Mouse (Mus musculus) stomach, postnatal 0 days (tissue): ENCODE measurements around the gene Hoxa13. TPM values are rescaled to one million over a fixed set of nuclear protein-coding genes. Genes with fewer than 3 reads are reported as not detected.

Source experiments
- ATAC-seq: fragments of 200-750 bp; cut with Nextera tagmentation; 2 replicates; pipeline ENCODE4 v1.8.0; 2017; ENCODE audit not compliant: low FRiP score, low TSS enrichment
- DNase-seq: peaks from one replicate; pipeline ENCODE4 v3.0.0-alpha.2; 2016; ENCODE audit warnings: low spot score
- H3K27ac ChIP-seq: fragments of 300-500 bp; sonication (generic); replicated peaks from 2 replicates; pipeline ENCODE4 v1.5.1; 2014; ENCODE audit warnings: mild to moderate bottlenecking, control low read depth
- H3K27me3 ChIP-seq: fragments of 300-500 bp; sonication (generic); 2 replicates; pipeline ENCODE4 v1.6.1; 2014; ENCODE audit warnings: low read length; ENCODE audit not compliant: control insufficient read depth, insufficient read depth
- H3K36me3 ChIP-seq: fragments of 300-500 bp; sonication (generic); 2 replicates; pipeline ENCODE4 v1.6.1; 2014; ENCODE audit warnings: low read length, mixed read lengths; ENCODE audit not compliant: control insufficient read depth, insufficient read depth
- H3K4me1 ChIP-seq: fragments of 300-500 bp; sonication (generic); replicated peaks from 2 replicates; pipeline ENCODE4 v1.6.1; 2014; ENCODE audit warnings: antibody characterized with exemption; ENCODE audit not compliant: control insufficient read depth, insufficient read depth
- H3K4me2 ChIP-seq: fragments of 300-500 bp; sonication (generic); replicated peaks from 2 replicates; pipeline ENCODE4 v1.6.1; 2014; ENCODE audit warnings: low read depth, mild to moderate bottlenecking, control low read depth, moderate library complexity
- H3K4me3 ChIP-seq: fragments of 300-500 bp; sonication (generic); 2 replicates; pipeline ENCODE4 v1.5.1; 2014; ENCODE audit warnings: low read depth, low read length, control low read depth
- H3K9ac ChIP-seq: fragments of 300-500 bp; sonication (generic); 2 replicates; pipeline ENCODE4 v1.6.1; 2014; ENCODE audit warnings: mild to moderate bottlenecking, low read length, control low read depth, mixed read lengths
- H3K9me3 ChIP-seq: fragments of 300-500 bp; sonication (generic); 2 replicates; pipeline ENCODE4 v1.6.1; 2016; ENCODE audit warnings: low read length; ENCODE audit not compliant: control insufficient read depth
- CTCF ChIP-seq: IDR thresholded peaks from 2 replicates; pipeline ENCODE4 v1.5.1; 2016; ENCODE audit warnings: antibody characterized with exemption, low read depth, mild to moderate bottlenecking, moderate library complexity
- EP300 ChIP-seq: optimal IDR thresholded peaks from 2 replicates; pipeline ENCODE3; 2016; ENCODE audit warnings: antibody characterized with exemption
- WGBS: fragments of 180-500 bp; shearing (Covaris S2); extraction: QIAGEN DNeasy Blood & Tissue Kit; methylation state at CpG from one replicate; pipeline ENCODE4 v1.1.7; 2014; 5-methylcytosine and 5-hydroxymethylcytosine counted together
- polyA plus RNA-seq: library from polyadenylated mRNA; unstranded; fragments of >200 nt; fragmentation: Nextera tagmentation; extraction: Ambion mirVana; gene quantifications from 2 replicates; pipeline ENCODE4 v1.2.1, GENCODE M21; 2015

Gene Hoxa13
- polyA plus RNA-seq, 1 experiment from 2014 or later: not detected

GRCm38 (mm10) chr6:52215771-52216535, 44.7 kb downstream of the Hoxa13 start:
- ATAC-seq (no peak), DNase-seq (no peak)
- Histone ChIP-seq H3K9ac (no peak overlapping the region), H3K4me1 (no peaks in the 10 kb centered on the region), H3K27me3 (peaks cover 28% of the 10 kb centered on the region; the same call in 1 of the 2 replicates), H3K36me3 (no peaks in the 10 kb centered on the region), H3K9me3 (no peaks in the 10 kb centered on the region), H3K4me2 (peak overlapping the region; percentile 53), H3K4me3 (peak overlapping the region; percentile 43), H3K27ac (no peak overlapping the region)
- no peak for TF ChIP-seq CTCF
- TF ChIP-seq EP300: no peak
- WGBS: 4% methylated on average over 30 of the region's 30 CpGs

- 32% methylated on average over 3 of the region's 3 CpGs for WGBS
- Histone ChIP-seq H3K27ac (no peak overlapping the region), H3K4me3 (peak overlapping the region; percentile 1; the same call in 1 of the 2 replicates), H3K4me1 (no peaks in the 10 kb centered on the region), H3K27me3 (peaks cover 23% of the 10 kb centered on the region; the same call in 1 of the 2 replicates), H3K4me2 (peak overlapping the region; percentile 53; the same call in 1 of the 2 replicates), H3K9me3 (no peaks in the 10 kb centered on the region), H3K36me3 (no peaks in the 10 kb centered on the region), H3K9ac (no peak overlapping the region)
- DNase-seq (no peak), ATAC-seq (no peak)
- TF ChIP-seq EP300 (no peak), CTCF (no peak)
These were observed 45.6 kb downstream of the Hoxa13 start for GRCm38 (mm10) chr6:52215070-52215469.

GRCm38 (mm10) chr6:52214271-52214670, 46.4 kb downstream of the Hoxa13 start:
- no peak for ATAC-seq
- no peak for DNase-seq
- Histone ChIP-seq H3K4me2 (no peak overlapping the region; the same call in 1 of the 2 replicates), H3K9ac (no peak overlapping the region), H3K27me3 (peaks cover 20% of the 10 kb centered on the region; the same call in 1 of the 2 replicates), H3K36me3 (no peaks in the 10 kb centered on the region), H3K27ac (no peak overlapping the region), H3K4me1 (no peaks in the 10 kb centered on the region), H3K9me3 (no peaks in the 10 kb centered on the region), H3K4me3 (no peak overlapping the region)
- 20% methylated on average over 5 of the region's 5 CpGs for WGBS
- TF ChIP-seq EP300 (no peak), CTCF (no peak)

GRCm38 (mm10) chr6:52213119-52213986, 47.3 kb downstream of the Hoxa13 start, which contains the start of the genes Hoxa3 and Gm28308:
Gene Hoxa3, minus strand, starts transcription at chr6:52213336.
Gene Gm28308, minus strand, starts transcription at chr6:52213339.
- H3K9me3 ChIP-seq: no peaks in the 10 kb centered on the region
- TF ChIP-seq EP300 (no peak), CTCF (no peak)
- peak within 1 kb of the TSS; percentile 55 for H3K4me3 ChIP-seq

GRCm38 (mm10) chr6:52212556-52213118, 48.0 kb downstream of the Hoxa13 start:
- Histone ChIP-seq H3K27me3 (peaks cover 23% of the 10 kb centered on the region; the same call in 1 of the 2 replicates), H3K4me1 (no peaks in the 10 kb centered on the region), H3K4me3 (peak overlapping the region; percentile 55), H3K9me3 (no peaks in the 10 kb centered on the region), H3K9ac (peak overlapping the region; percentile 69), H3K27ac (peak overlapping the region; percentile 89), H3K36me3 (no peaks in the 10 kb centered on the region), H3K4me2 (peak overlapping the region; percentile 47)
- TF ChIP-seq CTCF (no peak), EP300 (no peak)
- DNase-seq: no peak
- no peak for ATAC-seq
- 13% methylated on average over 21 of the region's 22 CpGs for WGBS

More at GRCm38 (mm10) chr6:52213119-52213986, 47.3 kb downstream of the Hoxa13 start, which contains the start of the genes Hoxa3 and Gm28308:
- ATAC-seq (peak; percentile 46), DNase-seq (no peak)
- H3K9ac ChIP-seq: peak within 1 kb of the TSS; percentile 69
- no peaks in the 10 kb centered on the region for H3K36me3 ChIP-seq
- H3K27ac ChIP-seq: peak within 1 kb of the TSS; percentile 89
- peak within 1 kb of the TSS; percentile 47 for H3K4me2 ChIP-seq
- no peaks in the 10 kb centered on the region for H3K4me1 ChIP-seq
- WGBS: 8% methylated on average over 38 of the region's 38 CpGs
- peaks cover 22% of the 10 kb centered on the region; the same call in 1 of the 2 replicates for H3K27me3 ChIP-seq
